Mouse (Mus musculus): ENCODE results near the gene Arid1b.

GRCm38 (mm10) chr17:5166175-5166574 is 172.0 kb downstream of the Arid1b start:
- no peak for TF ChIP-seq CHD2 (IDR thresholded peaks at IDR 0.05; ENCODE audit: low read depth, low read length)
- no peak for TF ChIP-seq MAFK (IDR thresholded peaks at IDR 0.05; ENCODE audit: insufficient read depth, low read depth, low read length)
- no peak for TF ChIP-seq ZC3H11A (IDR thresholded peaks at IDR 0.05; ENCODE audit: borderline replicate concordance, low read depth, low read length)

Data from ES-E14 (cell line).